Mouse (Mus musculus) MN1 (cell line): ENCODE data around the gene Prss16.

Experiments used
- DNase-seq: peaks from one replicate; pipeline ENCODE4 v3.0.0-alpha.2; 2016; ENCODE audit warnings: low spot score

Gene Prss16

DNA sequence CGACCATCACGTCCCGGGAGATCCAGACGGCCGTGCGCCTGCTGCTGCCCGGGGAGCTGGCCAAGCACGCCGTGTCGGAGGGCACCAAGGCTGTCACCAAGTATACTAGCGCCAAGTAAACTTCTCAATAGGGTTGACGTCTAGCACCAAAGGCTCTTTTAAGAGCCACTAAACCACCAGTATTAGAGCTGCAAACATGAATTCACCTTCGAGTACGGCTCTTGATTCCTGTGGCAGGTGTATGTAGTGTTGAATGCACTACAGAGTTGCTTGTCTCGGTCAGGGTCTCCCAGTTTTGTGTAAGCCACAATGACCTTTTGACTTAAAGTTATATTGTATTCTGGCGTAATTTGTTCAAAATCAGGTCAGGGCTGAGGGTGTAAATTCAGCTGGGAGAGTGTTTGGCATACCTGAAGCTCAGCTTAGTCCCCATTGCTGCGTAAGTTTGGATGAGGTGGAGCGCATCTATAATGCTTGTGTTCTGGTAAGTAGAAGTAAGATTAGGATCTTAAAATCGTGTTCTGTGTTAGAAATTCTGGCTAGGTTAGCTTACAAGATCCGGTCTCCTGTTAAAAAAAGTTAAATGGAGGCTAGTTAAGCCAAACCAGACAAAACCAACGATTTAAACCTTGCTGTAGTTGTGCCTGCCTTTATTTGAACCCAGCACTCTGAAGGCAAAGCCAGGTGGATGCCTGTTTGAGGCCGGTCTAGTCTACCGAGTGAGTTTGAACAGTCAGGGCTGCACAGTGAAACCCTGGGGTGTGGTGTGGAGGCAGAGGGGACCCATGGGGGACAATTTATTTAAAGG, 26.8 kb upstream of the Prss16 start:
- peak; percentile 22 for DNase-seq

DNA sequence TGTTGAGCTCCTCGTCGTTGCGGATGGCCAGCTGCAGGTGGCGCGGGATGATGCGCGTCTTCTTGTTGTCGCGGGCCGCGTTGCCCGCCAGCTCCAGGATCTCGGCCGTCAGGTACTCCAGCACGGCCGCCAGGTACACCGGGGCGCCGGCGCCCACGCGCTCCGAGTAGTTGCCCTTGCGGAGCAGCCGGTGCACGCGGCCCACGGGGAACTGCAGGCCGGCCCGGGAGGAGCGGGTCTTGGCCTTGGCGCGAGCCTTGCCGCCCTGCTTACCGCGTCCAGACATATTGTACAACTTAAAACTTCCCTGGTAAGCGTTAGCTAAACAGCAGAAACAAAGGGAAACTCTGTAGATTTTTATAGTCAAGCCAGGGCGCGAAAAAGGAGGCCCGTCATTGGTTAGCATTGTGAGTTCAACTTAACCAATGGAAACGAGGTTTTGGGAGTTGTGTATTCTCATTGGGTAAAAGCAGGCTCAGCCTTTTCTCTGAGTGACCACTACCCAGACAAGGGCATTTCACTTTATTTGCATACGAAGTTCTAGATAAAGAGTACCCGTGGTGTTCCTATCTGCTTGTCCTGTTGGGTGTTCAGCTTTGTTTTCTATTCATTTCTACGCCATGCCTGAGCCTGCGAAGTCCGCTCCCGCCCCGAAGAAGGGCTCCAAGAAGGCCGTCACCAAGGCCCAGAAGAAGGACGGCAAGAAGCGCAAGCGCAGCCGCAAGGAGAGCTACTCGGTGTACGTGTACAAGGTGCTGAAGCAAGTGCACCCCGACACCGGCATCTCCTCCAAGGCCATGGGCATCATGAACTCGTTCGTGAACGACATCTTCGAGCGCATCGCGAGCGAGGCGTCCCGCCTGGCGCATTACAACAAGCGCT, 26.0 kb upstream of the Prss16 start, which contains the start of the genes Hist1h2ah and Hist1h2bk:
Gene Hist1h2ah, minus strand, starts transcription at position 302 of the 882 bp plus-strand sequence.
Gene Hist1h2bk, plus strand, starts transcription at position 604 of the 882 bp plus-strand sequence.
- DNase-seq: peak; percentile 94

DNA sequence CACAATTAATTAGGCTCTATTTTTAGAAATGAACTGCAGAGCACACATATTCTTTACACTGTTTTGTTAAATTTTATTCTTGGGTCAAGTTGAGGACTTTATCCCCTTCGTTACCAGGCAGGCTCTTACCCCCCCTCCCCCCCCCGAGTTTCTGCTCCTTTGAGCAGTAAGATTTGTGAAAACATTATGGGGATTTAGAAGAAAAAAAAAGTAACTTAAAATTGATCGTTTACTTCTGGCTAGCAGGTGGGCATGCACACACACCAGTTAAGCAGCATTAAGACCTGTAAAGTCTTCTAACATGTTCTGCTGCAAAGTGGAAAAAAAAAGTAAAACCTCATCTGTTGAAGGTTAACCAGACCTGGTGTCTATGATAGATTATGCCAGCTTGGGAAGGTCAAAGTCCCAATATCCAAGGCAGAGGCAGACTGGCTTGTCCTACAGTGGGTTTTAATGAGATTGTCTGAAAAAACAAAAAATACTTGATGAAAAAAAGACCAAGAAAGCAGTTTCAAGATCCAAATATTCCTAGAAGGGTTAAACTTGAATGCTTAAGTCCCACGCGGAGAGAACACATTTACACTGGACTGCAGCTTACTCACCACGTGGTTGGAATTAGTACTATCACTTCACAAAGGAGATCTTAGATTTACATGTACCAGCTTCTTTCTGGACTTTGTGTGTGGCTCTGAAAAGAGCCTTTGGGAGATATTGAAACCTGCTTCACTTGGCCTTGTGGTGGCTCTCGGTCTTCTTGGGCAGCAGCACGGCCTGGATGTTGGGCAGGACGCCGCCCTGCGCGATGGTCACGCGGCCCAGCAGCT, 25.1 kb upstream of the Prss16 start:
- peak; percentile 43 for DNase-seq

DNA sequence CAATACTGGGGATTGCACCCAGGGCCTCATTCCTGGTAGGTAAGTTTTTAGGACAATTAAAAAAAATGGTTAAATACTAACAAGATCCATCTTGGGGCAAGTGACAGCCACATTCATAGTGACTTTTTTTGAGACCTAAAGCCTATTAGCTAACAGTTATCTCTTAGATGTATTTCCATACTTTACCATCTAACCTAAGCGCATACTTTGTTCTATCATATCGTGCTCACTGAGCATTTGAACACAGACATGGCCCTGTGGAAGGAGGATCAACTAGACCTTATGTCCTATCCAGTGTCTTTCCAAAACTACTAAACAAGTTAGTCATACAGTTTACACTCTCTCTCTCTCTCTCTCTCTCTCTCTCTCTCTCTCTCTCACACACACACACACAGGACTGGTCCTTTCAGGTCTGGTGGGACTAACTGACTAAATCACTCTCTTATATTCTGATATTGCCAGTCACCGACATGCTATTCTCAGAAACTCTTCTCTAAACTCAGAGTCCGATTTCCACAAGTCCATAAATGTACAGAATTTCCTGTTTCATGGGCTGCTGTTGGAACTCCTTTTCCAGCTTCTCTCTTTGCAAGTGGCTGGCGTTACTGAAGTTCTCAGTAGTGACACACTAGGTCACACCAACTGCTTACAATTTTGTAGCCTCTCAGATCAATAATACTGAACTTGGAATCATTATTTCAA, 24.4 kb upstream of the Prss16 start:
- no peak for DNase-seq

DNA sequence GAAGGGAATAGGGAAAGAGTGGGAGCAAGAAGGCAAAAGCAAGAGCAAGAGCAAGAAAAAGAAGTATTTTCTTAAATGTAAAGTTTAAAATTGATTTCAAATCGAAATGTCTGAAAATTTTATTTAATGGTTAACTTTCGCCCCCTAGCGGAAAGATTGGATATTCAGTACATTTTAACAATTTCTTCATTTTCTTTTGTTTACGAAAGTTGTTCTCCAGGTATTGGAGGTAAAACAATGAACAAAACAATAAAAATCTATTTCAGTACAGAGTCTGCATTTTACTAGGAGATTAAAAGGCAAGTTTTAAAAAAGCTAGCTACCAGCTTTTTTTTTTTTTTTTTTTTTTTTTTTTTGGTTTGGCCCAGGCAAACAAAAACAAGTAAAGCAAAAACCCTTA, 21.0 kb upstream of the Prss16 start:
- peak; percentile 64 for DNase-seq

DNA sequence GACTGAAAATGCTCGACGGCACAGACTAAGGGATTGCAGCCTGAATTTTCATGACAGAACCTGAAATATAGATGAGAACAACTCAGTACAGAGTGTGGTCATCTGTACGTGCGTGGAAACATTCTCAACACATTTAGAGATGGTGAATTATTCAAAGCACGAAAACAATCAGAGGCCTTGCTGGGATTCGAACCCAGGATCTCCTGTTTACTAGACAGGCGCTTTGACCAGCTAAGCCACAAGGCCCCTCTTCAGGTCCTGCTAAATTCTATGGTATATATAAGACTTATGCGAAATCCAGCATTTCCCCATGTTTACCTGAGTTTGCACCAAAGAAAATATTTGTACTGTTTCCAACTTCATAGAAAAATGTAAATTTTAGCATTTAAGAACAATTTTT, 20.4 kb upstream of the Prss16 start:
- peak; percentile 75 for DNase-seq

DNA sequence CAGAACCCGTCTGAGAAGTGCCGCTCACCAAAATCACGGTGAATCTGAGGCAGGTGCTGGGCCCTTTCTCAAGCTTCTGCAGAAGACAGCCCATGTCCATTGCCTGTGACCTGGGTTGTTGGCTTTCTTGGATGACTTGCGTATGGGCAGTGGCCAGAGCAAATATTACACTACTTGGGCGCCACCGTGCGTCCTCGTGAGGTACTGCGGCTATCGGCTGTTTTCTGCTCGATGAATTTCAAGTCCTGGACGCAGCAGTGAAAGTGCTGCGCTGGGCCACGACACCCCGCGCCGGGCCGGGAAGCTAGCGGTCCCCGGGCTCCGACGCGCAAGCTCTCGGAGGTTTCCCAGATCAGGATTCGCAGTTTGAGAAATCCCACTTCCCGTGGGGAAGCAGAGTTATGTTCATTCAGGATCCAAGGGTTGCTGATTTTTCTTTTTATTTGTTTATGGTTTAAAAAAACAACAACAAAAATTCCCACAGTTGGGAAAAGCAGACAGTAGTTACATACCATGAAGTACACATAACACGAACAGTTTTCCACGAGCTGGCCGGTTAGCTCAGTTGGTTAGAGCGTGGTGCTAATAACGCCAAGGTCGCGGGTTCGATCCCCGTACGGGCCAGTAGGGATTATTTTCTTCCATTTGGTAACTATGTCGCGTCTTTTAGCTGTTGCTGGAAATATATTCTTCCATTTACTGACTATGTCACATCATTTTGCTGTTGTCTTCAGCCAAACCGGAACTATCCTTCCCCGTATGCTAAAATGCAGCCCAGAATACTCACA, 19.3 kb upstream of the Prss16 start:
- DNase-seq: peak; percentile 95

DNA sequence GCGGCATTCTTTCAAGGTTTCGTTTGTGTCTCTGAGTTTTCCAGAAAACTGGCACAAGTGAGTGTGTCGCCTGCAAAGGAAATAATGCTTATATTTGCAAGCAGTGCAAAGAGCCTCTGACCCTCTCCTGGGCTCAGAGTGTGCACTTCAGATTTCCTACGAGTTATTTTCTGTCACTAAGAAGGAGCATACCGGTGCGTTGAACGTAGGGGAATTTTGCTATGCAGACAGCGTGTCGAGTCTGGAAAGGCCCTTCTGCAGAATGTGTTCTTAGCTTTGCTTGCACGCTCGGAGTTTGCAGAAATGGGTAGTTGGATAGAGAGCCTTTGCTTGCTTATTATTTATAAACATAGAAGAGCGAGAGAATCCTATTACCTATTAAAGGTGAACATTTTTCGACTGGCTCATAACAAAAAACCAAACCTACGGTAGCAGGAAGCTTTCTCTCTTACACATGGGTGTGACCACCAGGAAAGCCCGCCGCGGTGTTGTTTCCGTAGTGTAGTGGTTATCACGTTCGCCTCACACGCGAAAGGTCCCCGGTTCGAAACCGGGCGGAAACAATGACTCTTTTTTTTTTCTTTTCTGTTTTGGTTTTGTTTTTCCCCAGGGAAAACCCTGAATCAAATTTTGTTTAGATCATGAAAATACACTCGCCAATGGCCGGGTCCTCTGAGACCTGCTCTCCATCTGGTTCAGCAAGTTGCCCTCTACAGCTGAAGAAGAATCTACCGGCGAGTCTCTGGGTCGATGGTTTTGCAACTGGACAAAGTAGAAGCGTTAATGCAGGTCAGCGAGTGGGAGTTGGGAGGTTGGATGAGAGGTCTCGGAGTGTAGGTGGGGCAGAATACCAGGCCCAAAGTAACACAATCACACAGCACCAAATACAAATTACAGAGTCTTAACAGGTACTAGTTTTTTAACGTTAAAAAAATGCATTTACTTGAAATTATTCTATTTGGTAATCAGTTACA, 16.8 kb upstream of the Prss16 start:
- peak; percentile 89 for DNase-seq

DNA sequence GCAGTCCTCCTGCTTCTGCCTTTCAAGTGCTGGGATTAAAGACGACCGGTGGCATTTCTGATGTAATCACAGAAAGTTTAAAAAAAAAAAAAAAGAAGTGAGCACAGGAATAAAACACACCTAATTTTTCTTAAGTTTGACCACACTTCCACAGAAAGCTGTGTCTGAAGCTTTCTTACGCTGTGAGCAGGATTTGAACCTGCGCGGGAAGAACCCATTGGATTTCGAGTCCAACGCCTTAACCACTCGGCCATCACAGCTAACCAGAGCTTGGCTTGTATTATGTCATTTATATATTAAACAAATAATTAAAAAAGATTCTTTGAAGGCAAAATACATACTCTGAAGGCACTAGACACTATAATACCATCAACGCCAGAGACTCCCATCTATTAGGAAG, 12.7 kb upstream of the Prss16 start:
- peak; percentile 91 for DNase-seq

DNA sequence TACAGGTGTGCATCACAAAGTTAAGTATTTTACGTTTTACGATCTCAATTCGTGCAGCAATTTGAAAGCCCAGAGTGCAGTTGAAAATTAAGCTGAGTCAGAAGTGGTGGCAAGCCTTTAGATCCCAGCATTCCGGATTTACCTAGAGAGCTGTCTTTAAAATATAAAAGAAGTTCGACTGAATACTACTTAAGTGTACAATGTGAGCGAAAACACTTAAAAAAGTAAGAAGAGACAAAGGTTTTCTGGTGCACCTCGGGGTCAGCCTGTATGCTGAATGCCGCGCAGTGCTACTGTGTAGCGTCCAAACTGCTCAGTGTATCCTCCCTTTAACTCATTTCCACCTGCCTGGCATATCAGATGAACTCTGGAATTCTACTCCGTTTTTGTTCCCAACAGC, 12.0 kb upstream of the Prss16 start:
- DNase-seq: peak; percentile 21

DNA sequence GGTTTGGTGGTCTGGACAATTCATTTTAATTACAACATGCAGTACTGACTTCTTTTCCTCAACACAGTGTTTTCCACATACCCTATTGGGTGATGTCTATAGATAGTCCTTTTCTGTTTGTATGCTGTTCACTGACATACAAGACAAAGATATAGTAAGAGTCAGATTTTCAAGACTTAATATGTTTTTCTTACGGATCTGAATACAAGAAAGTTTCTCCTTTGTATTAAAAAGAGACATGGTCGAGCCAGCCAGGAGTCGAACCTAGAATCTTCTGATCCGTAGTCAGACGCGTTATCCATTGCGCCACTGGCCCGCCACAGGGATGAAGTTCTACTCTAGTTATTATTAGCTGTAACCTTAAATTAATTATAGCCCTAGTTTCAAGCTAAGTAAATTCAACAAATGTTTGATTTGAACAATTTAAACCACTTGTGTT, 11.4 kb upstream of the Prss16 start:
- DNase-seq: peak; percentile 79

DNA sequence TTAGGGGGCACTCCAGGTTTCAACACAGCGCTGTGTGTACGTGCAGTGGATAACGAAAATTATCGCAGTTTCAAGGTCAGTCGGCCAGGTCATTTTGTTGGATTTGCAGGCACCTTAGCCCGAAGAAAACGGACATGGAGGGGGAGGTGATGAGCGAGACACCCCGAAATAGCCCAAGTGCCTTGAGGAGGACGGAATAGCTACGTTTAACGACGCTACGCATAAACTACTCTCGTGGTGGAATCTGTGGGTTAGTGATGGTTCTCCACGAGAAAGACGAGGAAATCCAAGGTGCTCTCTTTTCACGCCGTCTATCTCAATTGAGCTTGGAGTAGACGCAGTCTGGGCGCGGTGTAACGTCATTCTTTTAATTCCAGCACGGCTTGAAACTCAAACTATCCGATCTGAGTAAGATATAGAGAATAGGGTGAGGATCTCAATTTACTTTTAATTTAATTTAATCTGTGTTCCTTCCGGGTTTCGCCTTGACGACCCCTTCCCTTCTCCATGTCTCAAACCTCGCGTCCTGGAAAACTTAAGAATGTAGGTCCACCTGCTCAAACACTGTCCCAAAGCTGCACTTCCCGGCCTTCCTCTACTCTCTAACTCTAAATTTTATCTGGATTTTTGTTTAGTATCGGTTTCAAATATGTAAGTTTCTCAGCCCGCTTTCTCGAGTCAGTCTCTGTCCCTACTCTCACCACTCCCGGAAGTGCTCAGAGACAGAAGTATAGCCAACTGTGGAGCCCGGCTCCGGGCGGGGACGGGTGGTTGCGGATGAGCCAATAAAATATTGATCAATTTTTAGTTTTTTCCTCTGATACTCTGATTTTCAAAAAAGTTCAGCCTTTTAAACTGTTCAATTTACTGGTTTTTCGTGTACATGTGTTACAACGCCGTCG, 10.6 kb upstream of the Prss16 start:
- DNase-seq: no peak

DNA sequence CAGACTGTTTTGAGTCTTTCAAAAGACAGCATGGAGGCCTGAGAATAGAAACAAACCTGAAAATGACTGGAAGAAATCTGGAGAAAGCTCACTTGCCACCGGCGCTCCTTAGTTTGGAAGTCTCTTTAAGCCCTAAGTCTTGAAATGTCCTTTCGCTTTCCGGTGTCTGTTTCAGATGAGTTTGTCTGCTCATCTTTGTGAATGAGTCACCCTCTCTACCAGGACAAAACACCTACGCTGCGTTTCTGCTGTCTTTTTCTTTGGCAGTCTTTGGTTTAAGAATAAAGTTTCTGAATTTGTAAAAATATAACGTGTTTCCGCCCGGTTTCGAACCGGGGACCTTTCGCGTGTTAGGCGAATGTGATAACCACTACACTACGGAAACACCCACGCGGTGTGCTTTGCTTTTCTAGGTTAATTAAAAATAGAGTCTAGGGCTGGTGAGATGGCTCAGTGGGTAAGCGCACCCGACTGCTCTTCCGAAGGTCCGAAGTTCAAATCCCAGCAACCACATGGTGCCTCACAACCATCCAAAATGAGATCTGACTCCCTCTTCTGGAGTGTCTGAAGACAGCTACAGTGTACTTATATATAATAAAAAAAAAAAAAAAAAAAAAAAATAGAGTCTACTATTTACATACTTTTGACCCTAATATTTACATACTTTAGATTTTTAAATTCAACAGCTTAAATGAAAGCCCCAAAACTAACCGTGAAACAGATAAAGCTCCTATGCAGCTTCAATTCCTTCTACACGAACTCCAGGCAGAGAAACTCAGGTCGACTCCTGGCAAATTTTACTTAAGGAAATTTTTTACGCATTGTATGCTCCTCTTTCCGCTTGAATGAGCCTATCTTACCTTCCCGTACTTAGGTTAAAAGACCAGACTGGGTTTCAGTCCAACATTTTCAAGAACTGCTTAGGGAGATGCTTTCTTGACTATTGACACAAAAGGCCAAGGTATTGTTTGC, 6.2 kb upstream of the Prss16 start:
- DNase-seq: peak; percentile 91

DNA sequence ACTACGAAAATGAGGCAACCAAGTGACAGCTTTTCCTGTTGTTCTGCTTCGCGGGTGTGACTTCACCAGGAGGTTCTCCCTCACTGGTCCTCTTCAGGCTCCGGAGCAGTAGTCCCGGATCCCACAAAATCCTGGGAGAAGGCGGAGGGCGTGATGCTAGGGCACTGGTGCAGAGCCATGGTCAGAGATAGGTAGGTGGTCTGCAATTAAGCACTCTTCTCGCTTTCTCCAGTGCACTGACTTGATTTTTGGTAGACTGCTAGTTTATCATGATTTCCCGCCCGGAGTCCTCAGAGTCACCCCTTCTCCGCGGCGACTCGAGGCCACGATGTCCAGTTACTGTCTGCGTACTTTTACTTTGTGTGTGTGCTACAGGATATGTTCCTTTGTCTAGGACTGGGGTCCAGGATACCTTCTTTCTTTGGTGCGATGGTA, 4.9 kb upstream of the Prss16 start:
- peak; percentile 55 for DNase-seq

DNA sequence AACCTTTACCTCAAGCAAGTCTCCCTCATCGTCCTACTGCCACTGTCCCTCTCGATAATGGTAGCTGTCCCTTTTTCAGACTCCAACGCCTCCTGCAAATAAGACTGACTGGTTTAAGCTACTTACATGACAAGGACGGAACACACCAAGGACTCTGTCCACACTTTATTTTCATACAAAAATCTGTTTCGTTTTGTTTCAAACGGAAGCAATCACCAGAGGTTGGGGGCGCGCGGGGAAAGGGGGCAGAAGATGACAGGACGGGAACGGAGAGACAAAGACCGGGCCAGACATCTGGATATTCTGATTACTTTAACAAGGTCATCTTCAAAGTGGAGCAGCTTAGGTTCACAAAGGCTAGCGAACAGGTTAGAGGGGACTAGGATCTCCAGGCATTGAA, 4.2 kb upstream of the Prss16 start:
- DNase-seq: no peak

DNA sequence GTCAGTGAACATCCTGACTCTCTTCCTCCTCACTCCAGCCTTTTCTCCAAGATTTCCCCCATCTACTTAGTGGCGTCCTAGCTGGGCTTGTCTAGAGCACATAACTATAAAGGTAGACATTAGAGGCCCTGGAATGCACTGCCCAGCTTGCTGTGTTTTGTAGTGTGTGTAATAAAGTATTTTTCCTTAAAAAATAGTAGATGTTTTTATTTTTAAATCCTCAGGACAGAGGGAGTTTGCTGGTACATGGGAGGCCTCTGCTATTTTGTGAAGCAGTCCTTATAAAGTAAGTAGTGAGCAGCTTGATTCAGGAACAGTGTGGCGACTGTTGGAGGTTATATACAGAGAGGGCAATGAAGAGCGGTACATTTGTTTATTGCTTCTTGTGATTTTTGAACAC, 835 bp downstream of the Prss16 start:
- DNase-seq: no peak

DNA sequence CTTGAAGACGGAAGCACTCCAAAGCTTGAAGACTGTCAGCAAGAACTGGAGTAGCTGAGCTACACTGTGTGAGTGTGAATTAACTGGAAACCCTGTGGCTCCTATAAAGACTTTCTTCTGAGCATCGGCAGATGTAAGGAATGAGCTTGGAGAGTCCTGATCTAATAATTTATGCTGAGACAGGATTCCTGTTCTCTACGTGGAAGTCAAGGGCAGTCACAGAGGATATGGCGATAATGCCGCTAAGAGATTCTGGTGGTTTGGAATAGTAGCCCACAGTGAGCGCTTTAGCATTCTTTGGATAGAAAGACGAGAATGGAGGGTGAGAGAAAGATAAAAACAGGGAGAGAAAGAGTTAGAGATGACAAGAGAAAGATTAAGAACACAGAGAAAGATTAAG, 1.7 kb downstream of the Prss16 start:
- DNase-seq: no peak
